Mouse (Mus musculus) heart, embryonic 15.5 days (tissue): ENCODE data around the gene Mlst8. TPM values are rescaled to one million over a fixed set of nuclear protein-coding genes. Genes with fewer than 3 reads are reported as not detected.

ENCODE experiments used
- ATAC-seq: fragments of 200-750 bp; cut with Nextera tagmentation; replicated peaks from 2 replicates; pipeline ENCODE4 v1.8.0; 2017; ENCODE audit warnings: low read depth, moderate TSS enrichment; ENCODE audit not compliant: insufficient number of reproducible peaks, insufficient read depth, low FRiP score
- H3K27ac ChIP-seq: fragments of 300-500 bp; sonication (generic); 2 replicates; pipeline ENCODE4 v1.5.1; 2015; ENCODE audit warnings: mild to moderate bottlenecking, inconsistent platforms
- H3K27me3 ChIP-seq: fragments of 300-500 bp; sonication (generic); 2 replicates; pipeline ENCODE4 v1.6.1; 2015; ENCODE audit warnings: inconsistent platforms
- H3K36me3 ChIP-seq: fragments of 300-500 bp; sonication (generic); 2 replicates; pipeline ENCODE4 v1.6.1; 2015; ENCODE audit warnings: mild to moderate bottlenecking, inconsistent platforms
- H3K4me1 ChIP-seq: fragments of 300-500 bp; sonication (generic); replicated peaks from 2 replicates; pipeline ENCODE4 v1.6.1; 2015; ENCODE audit warnings: inconsistent platforms
- H3K4me2 ChIP-seq: fragments of 300-500 bp; sonication (generic); 2 replicates; pipeline ENCODE4 v1.6.1; 2015; ENCODE audit warnings: inconsistent platforms, mild to moderate bottlenecking, moderate library complexity
- H3K4me3 ChIP-seq: fragments of 300-500 bp; sonication (generic); 2 replicates; pipeline ENCODE4 v1.5.1; 2015; ENCODE audit warnings: mild to moderate bottlenecking, inconsistent platforms
- H3K9ac ChIP-seq: fragments of 300-500 bp; sonication (generic); 2 replicates; pipeline ENCODE4 v1.6.1; 2015; ENCODE audit warnings: mild to moderate bottlenecking, inconsistent platforms
- H3K9me3 ChIP-seq: fragments of 300-500 bp; sonication (generic); replicated peaks from 2 replicates; pipeline ENCODE4 v1.6.1; 2016; ENCODE audit warnings: inconsistent platforms
- WGBS: fragments of 180-500 bp; shearing (Covaris S2); methylation state at CpG from one replicate; pipeline ENCODE4 v1.1.7; 2015; ENCODE audit warnings: mixed read lengths; 5-methylcytosine and 5-hydroxymethylcytosine counted together
- polyA plus RNA-seq: library from polyadenylated mRNA; unstranded; fragments of >200 nt; fragmentation: Nextera tagmentation; extraction: Ambion mirVana; gene quantifications from 2 replicates; pipeline ENCODE4 v1.2.1, GENCODE M21; 2015

The Mlst8 gene
- polyA plus RNA-seq: 15.2 and 18.8 TPM in 2 replicates

DNA sequence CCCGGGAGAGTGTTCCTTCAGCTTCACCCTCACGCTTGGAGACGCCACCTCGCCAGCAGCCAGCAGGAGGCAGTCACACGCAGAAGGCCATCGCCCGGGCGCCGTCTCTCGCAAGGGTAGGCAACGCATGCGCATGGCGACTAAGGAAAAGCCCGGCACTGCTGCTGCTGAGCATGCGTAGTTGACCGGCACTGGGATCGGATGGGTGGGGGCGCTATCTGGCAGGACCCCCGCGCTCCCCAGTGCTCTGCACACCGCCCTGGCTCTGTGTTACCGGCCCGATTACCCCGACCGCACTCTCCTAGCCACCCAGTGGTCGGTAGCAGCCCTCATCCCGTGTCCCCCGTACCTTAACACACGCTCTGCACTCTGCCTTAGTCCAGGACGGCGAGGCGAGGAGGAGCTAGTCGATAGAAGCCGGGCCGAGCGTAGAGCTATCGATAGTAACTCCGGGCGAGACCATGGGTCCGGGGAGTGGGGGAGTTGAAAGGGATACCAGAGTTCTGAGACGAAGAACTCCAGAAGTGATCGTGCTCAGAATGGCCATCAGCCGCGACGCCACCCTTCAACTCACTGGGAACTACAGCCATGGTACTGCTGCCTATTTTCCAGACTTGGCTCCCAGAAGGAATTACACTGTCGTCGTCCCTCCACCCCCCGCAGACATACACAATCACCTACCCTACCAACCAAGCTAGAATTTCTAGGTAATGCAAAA, at the start of gene Mlst8:
TSS of gene Mlst8 (minus strand) at position 416 of the 718 bp plus-strand sequence.
- Histone ChIP-seq H3K27ac (peak within 1 kb of the TSS; percentile 94), H3K36me3 (peaks cover 29% of the 10 kb centered on the region), H3K4me2 (peak within 1 kb of the TSS; percentile 60), H3K4me3 (peak within 1 kb of the TSS; percentile 81), H3K9me3 (no peaks in the 10 kb centered on the region), H3K9ac (peak within 1 kb of the TSS; percentile 91), H3K4me1 (peaks cover 19% of the 10 kb centered on the region), H3K27me3 (no peaks in the 10 kb centered on the region)
- ATAC-seq: peak; percentile 91
- under 1% methylated on average over 48 of the region's 48 CpGs for WGBS

- H3K27me3 ChIP-seq: 0 out of 2 replicates have a peak, but pooled peaks cover 5% of the 10 kb centered on the region
- WGBS: under 1% methylated on average over 8 of the region's 8 CpGs
- no peaks in the 10 kb centered on the region; the same call in 1 of the 2 replicates for H3K36me3 ChIP-seq
- H3K9me3 ChIP-seq: no peaks in the 10 kb centered on the region
- H3K9ac ChIP-seq: peak overlapping the region; percentile 61
- H3K4me3 ChIP-seq: peak overlapping the region; percentile 75
- H3K27ac ChIP-seq: peak overlapping the region; percentile 70
- peak overlapping the region; percentile 79 for H3K4me2 ChIP-seq
- no peak for ATAC-seq
- peaks cover 62% of the 10 kb centered on the region for H3K4me1 ChIP-seq
Measured at GRCm38 (mm10) chr17:24528560-24528918, 49.7 kb upstream of the Mlst8 start.

GRCm38 (mm10) chr17:24527723-24528559, 49.1 kb upstream of the Mlst8 start, which contains the start of gene Traf7:
Traf7 (minus strand) TSS chr17:24527938.
- Histone ChIP-seq H3K36me3 (no peaks in the 10 kb centered on the region; the same call in 1 of the 2 replicates), H3K9ac (peak within 1 kb of the TSS; percentile 84), H3K27ac (peak within 1 kb of the TSS; percentile 78), H3K4me1 (peaks cover 56% of the 10 kb centered on the region), H3K4me3 (peak within 1 kb of the TSS; percentile 75), H3K4me2 (peak within 1 kb of the TSS; percentile 79), H3K9me3 (no peaks in the 10 kb centered on the region), H3K27me3 (0 out of 2 replicates have a peak, but pooled peaks cover 5% of the 10 kb centered on the region)
- under 1% methylated on average over 40 of the region's 40 CpGs for WGBS
- peak; percentile 97 for ATAC-seq

DNA sequence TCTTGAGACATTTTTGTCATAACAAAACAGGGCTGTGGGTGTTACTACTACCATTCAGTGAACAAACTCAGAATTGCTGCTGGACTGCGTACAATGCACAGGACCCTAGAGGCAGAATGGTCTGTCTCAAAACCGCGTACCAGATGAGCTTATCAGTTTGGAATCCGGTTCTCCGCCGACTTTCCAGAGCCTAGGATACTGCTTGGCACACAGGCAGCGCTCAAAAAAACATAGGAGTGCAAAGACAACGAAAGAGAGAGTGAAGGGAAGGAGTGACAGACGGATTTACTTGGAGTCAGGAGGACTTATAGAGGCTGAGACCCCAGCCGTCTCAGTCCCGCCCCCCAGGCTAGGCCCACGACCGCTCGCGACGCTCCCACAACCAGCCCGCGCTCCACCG, 48.4 kb upstream of the Mlst8 start:
- Histone ChIP-seq H3K4me1 (peaks cover 50% of the 10 kb centered on the region), H3K9me3 (no peaks in the 10 kb centered on the region), H3K9ac (peak overlapping the region; percentile 84), H3K4me2 (peak overlapping the region; percentile 62), H3K4me3 (peak overlapping the region; percentile 75), H3K36me3 (no peaks in the 10 kb centered on the region; the same call in 1 of the 2 replicates), H3K27me3 (0 out of 2 replicates have a peak, but pooled peaks cover 2% of the 10 kb centered on the region), H3K27ac (peak overlapping the region; percentile 78)
- no peak for ATAC-seq
- WGBS: 1% methylated on average over 19 of the region's 19 CpGs

DNA sequence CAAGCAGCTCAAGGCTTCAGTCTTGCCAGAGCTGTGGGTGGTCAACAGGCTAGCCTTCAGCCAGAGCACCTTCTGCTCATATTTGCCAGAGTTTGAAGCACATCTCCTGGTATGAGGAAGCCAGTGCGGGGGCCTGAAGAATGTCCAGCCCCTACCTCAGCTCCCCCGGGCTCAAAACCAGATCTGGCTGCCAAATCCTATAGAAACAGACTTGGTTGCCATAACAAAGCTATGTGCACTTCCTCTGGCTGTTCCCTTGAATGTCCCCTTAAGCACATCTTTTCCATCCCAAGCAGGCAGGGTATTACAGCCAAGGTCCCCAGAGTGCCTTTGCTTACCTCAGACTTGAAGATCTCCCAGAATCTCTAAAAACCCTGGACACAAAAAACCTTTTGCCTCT, 45.9 kb upstream of the Mlst8 start:
- no peaks in the 10 kb centered on the region for H3K9me3 ChIP-seq
- 62% methylated on average over 2 of the region's 2 CpGs for WGBS
- no peak for ATAC-seq
- H3K27ac ChIP-seq: peak overlapping the region; percentile 69
- H3K36me3 ChIP-seq: peaks cover 4% of the 10 kb centered on the region; the same call in 1 of the 2 replicates
- peak overlapping the region; percentile 9; the same call in 1 of the 2 replicates for H3K9ac ChIP-seq
- no peak overlapping the region for H3K4me2 ChIP-seq
- H3K4me1 ChIP-seq: peaks cover 37% of the 10 kb centered on the region
- no peaks in the 10 kb centered on the region for H3K27me3 ChIP-seq
- H3K4me3 ChIP-seq: no peak overlapping the region

GRCm38 (mm10) chr17:24520450-24520849, 41.6 kb upstream of the Mlst8 start:
- Histone ChIP-seq H3K9ac (no peak overlapping the region), H3K4me2 (no peak overlapping the region), H3K36me3 (peaks cover 32% of the 10 kb centered on the region), H3K9me3 (no peaks in the 10 kb centered on the region), H3K27me3 (no peaks in the 10 kb centered on the region), H3K27ac (no peak overlapping the region), H3K4me1 (peaks cover 12% of the 10 kb centered on the region), H3K4me3 (no peak overlapping the region)
- 83% methylated on average over 4 of the region's 4 CpGs for WGBS
- ATAC-seq: no peak

- Histone ChIP-seq H3K27me3 (no peaks in the 10 kb centered on the region), H3K4me1 (no peaks in the 10 kb centered on the region; the same call in 1 of the 2 replicates), H3K9me3 (no peaks in the 10 kb centered on the region), H3K27ac (peak overlapping the region; percentile 63), H3K4me3 (peak overlapping the region; percentile 15), H3K4me2 (peak overlapping the region; percentile 28; the same call in 1 of the 2 replicates), H3K9ac (no peak overlapping the region), H3K36me3 (peaks cover 61% of the 10 kb centered on the region)
- ATAC-seq: peak; percentile 63; the same call in 1 of the 2 replicates
- WGBS: 84% methylated on average over 24 of the region's 24 CpGs
Measured at GRCm38 (mm10) chr17:24514270-24515257, 35.7 kb upstream of the Mlst8 start.

GRCm38 (mm10) chr17:24513609-24514008, 34.7 kb upstream of the Mlst8 start:
- no peak overlapping the region for H3K27ac ChIP-seq
- H3K9me3 ChIP-seq: no peaks in the 10 kb centered on the region
- WGBS: 49% methylated on average over 5 of the region's 5 CpGs
- H3K4me3 ChIP-seq: peak overlapping the region; percentile 15; the same call in 1 of the 2 replicates
- H3K36me3 ChIP-seq: peaks cover 67% of the 10 kb centered on the region
- H3K4me2 ChIP-seq: peak overlapping the region; percentile 28; the same call in 1 of the 2 replicates
- no peaks in the 10 kb centered on the region; the same call in 1 of the 2 replicates for H3K4me1 ChIP-seq
- ATAC-seq: peak; percentile 62; the same call in 1 of the 2 replicates
- H3K27me3 ChIP-seq: no peaks in the 10 kb centered on the region
- no peak overlapping the region for H3K9ac ChIP-seq

DNA sequence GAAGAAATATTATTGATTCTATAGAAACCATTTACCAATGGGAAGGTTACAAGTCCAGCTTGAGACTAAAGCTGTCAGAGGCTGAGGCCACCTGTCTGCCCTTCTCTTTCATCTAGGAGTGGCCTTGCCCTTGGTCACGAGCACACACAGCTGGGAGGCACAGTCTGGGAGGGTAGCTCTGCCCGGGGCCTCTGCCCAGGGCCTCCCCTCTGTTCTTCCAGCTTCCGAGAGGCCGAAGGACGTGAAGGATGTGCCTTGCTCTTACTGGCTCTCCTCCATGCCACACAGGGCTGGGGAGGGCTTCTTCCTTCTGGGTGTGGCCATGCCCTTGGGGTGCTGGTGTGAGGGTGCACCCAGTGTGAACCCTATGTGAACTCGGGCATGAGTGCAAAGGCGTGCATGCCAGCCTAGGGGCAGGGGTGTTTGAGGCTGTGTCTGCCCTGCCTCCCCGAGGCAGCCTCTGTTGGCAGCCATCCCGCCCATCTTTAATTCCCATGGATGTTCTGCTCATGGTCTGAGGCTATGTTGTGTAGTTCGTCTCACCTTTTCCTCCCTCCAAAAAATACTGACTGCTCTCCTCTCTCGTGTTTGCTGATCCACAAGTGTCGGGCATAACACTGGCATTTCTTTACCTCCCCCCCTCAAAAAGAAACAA, 29.1 kb upstream of the Mlst8 start:
- no peak overlapping the region for H3K4me3 ChIP-seq
- H3K4me2 ChIP-seq: no peak overlapping the region
- no peak for ATAC-seq
- 83% methylated on average over 12 of the region's 12 CpGs for WGBS
- no peaks in the 10 kb centered on the region for H3K9me3 ChIP-seq
- H3K36me3 ChIP-seq: peaks cover 47% of the 10 kb centered on the region
- H3K4me1 ChIP-seq: peaks cover 12% of the 10 kb centered on the region
- no peak overlapping the region for H3K9ac ChIP-seq
- no peak overlapping the region for H3K27ac ChIP-seq
- peaks cover 16% of the 10 kb centered on the region for H3K27me3 ChIP-seq

- peaks cover 16% of the 10 kb centered on the region for H3K27me3 ChIP-seq
- peaks cover 43% of the 10 kb centered on the region for H3K36me3 ChIP-seq
- 0 out of 2 replicates have a peak, but pooled peaks have one; percentile 3 for ATAC-seq
- no peak overlapping the region for H3K9ac ChIP-seq
- H3K4me3 ChIP-seq: peak overlapping the region; percentile 33; the same call in 1 of the 2 replicates
- 35% methylated on average over 19 of the region's 19 CpGs for WGBS
- H3K27ac ChIP-seq: no peak overlapping the region
- H3K4me1 ChIP-seq: peaks cover 12% of the 10 kb centered on the region
- peak overlapping the region; percentile 70 for H3K4me2 ChIP-seq
- H3K9me3 ChIP-seq: no peaks in the 10 kb centered on the region
Measured at GRCm38 (mm10) chr17:24507129-24507664, 28.3 kb upstream of the Mlst8 start.
